Mouse (Mus musculus) lung, embryonic 16.5 days (tissue): ENCODE data around the gene Msrb2. TPM values are rescaled to one million over a fixed set of nuclear protein-coding genes. Genes with fewer than 3 reads are reported as not detected.
A peak's percentile ranks its signal among the peaks of the same experiment; 100 is the strongest.

Experiments used
- ATAC-seq: fragments of 200-750 bp; cut with Nextera tagmentation; 2 replicates; pipeline ENCODE4 v1.8.0; 2017; ENCODE audit warnings: low read depth, mild to moderate bottlenecking, moderate library complexity
- H3K27ac ChIP-seq: fragments of 300-500 bp; sonication (generic); 2 replicates; pipeline ENCODE4 v1.5.1; 2014; ENCODE audit warnings: mild to moderate bottlenecking, control low read depth, low read length
- H3K27me3 ChIP-seq: fragments of 300-500 bp; sonication (generic); 2 replicates; pipeline ENCODE4 v1.6.1; 2014; ENCODE audit warnings: low read depth, low read length, mixed read lengths; ENCODE audit not compliant: control insufficient read depth, insufficient read depth
- H3K36me3 ChIP-seq: fragments of 300-500 bp; sonication (generic); 2 replicates; pipeline ENCODE4 v1.6.1; 2014; ENCODE audit warnings: low read length; ENCODE audit not compliant: control insufficient read depth, insufficient read depth
- H3K4me1 ChIP-seq: fragments of 300-500 bp; sonication (generic); replicated peaks from 2 replicates; pipeline ENCODE4 v1.6.1; 2014; ENCODE audit warnings: low read length, mixed read lengths; ENCODE audit not compliant: control insufficient read depth, insufficient read depth
- H3K4me2 ChIP-seq: fragments of 300-500 bp; sonication (generic); 2 replicates; pipeline ENCODE4 v1.6.1; 2014; ENCODE audit warnings: low read depth, low read length, control low read depth
- H3K4me3 ChIP-seq: fragments of 300-500 bp; sonication (generic); 2 replicates; pipeline ENCODE4 v1.5.1; 2014; ENCODE audit warnings: mild to moderate bottlenecking, low read length, control low read depth
- H3K9ac ChIP-seq: fragments of 300-500 bp; sonication (generic); 2 replicates; pipeline ENCODE4 v1.6.1; 2014; ENCODE audit warnings: low read length, control low read depth
- H3K9me3 ChIP-seq: fragments of 300-500 bp; sonication (generic); 2 replicates; pipeline ENCODE4 v1.6.1; 2016; ENCODE audit warnings: low read length; ENCODE audit not compliant: control insufficient read depth
- WGBS: fragments of 180-500 bp; shearing (Covaris S2); extraction: QIAGEN DNeasy Blood & Tissue Kit; methylation state at CpG from one replicate; pipeline ENCODE4 v1.1.7; 2014; 5-methylcytosine and 5-hydroxymethylcytosine counted together
- polyA plus RNA-seq: library from polyadenylated mRNA; unstranded; fragments of >200 nt; fragmentation: Nextera tagmentation; extraction: Ambion mirVana; gene quantifications from 2 replicates; pipeline ENCODE4 v1.2.1, GENCODE M21; 2015

The Msrb2 gene
- polyA plus RNA-seq, 1 experiment from 2014 or later = 33.3 TPM

GRCm38 (mm10) chr2:19430746-19431145 is 59.5 kb downstream of the Msrb2 start:
- H3K4me2 ChIP-seq = no peak overlapping the region
- peak overlapping the region; percentile 12; the same call in 1 of the 2 replicates for H3K4me3 ChIP-seq

GRCm38 (mm10) chr2:19431186-19431585 is 59.9 kb downstream of the Msrb2 start:
- WGBS = 0% methylated on average over 18 of the region's 18 CpGs
- Histone ChIP-seq H3K27me3 (peaks cover 65% of the 10 kb centered on the region), H3K4me3 (no peak overlapping the region), H3K27ac (no peak overlapping the region), H3K4me2 (no peak overlapping the region), H3K9me3 (no peaks in the 10 kb centered on the region), H3K4me1 (no peaks in the 10 kb centered on the region; the same call in 1 of the 2 replicates), H3K36me3 (no peaks in the 10 kb centered on the region), H3K9ac (no peak overlapping the region)
- ATAC-seq = no peak

More at GRCm38 (mm10) chr2:19430746-19431145, 59.5 kb downstream of the Msrb2 start:
- H3K4me1 ChIP-seq = no peaks in the 10 kb centered on the region; the same call in 1 of the 2 replicates
- H3K36me3 ChIP-seq = no peaks in the 10 kb centered on the region
- no peak for ATAC-seq
- no peak overlapping the region for H3K9ac ChIP-seq
- no peaks in the 10 kb centered on the region for H3K9me3 ChIP-seq
- under 1% methylated on average over 33 of the region's 33 CpGs for WGBS
- no peak overlapping the region for H3K27ac ChIP-seq
- H3K27me3 ChIP-seq = peaks cover 65% of the 10 kb centered on the region

GRCm38 (mm10) chr2:19431614-19432323 is 60.5 kb downstream of the Msrb2 start:
- H3K9ac ChIP-seq = no peak overlapping the region
- H3K27me3 ChIP-seq = peaks cover 65% of the 10 kb centered on the region
- no peak for ATAC-seq
- no peaks in the 10 kb centered on the region for H3K9me3 ChIP-seq
- WGBS = 2% methylated on average over 41 of the region's 41 CpGs
- H3K4me1 ChIP-seq = no peaks in the 10 kb centered on the region; the same call in 1 of the 2 replicates
- H3K36me3 ChIP-seq = no peaks in the 10 kb centered on the region
- H3K4me2 ChIP-seq = no peak overlapping the region
- no peak overlapping the region for H3K4me3 ChIP-seq
- no peak overlapping the region for H3K27ac ChIP-seq

GRCm38 (mm10) chr2:19444346-19444745 is 73.1 kb downstream of the Msrb2 start:
- Histone ChIP-seq H3K4me2 (no peak overlapping the region), H3K4me1 (peaks cover 10% of the 10 kb centered on the region; the same call in 1 of the 2 replicates), H3K36me3 (no peaks in the 10 kb centered on the region), H3K27ac (no peak overlapping the region), H3K9me3 (no peaks in the 10 kb centered on the region), H3K9ac (no peak overlapping the region), H3K27me3 (peaks cover 75% of the 10 kb centered on the region), H3K4me3 (no peak overlapping the region)
- no peak for ATAC-seq
- WGBS = 2% methylated on average over 9 of the region's 9 CpGs

Other genes with a start within 250 kb of the Msrb2 start
- gene Armc3, start 172.1 kb upstream of the Msrb2 start, polyA plus RNA-seq = 2.0 and 2.2 TPM in 2 replicates
- not detected in 2 replicates for gene Ptf1a, start 74.2 kb downstream of the Msrb2 start, polyA plus RNA-seq
- 0.14 TPM in 1 of 2 replicates, not detected in the other for gene 4921504E06Rik, start 182.5 kb downstream of the Msrb2 start, polyA plus RNA-seq